Mouse (Mus musculus): ENCODE measurements at regions not wholly inside any gene's neighbourhood (a gene's known extent, or its start where the extent isn't known, plus 50 kb on each side); places are given as distances from the start of the nearest gene placed in this dataset.

- ATAC-seq (ENCODE audit: low FRiP score) (no peak), DNase-seq (ENCODE audit: low spot score, missing footprints) (no peak)
- Histone ChIP-seq H3K27ac (ENCODE audit: low read depth, low read length) (no peak overlapping the region), H3K36me3 (ENCODE audit: control insufficient read depth, insufficient read depth, low read length) (no peaks in the 10 kb centered on the region), H3K4me3 (ENCODE audit: low read depth, low read length) (no peak overlapping the region), H3K4me2 (no peak overlapping the region), H3K9ac (ENCODE audit: low read length) (no peak overlapping the region), H3K27me3 (ENCODE audit: control insufficient read depth, insufficient read depth, low read length) (no peaks in the 10 kb centered on the region), H3K4me1 (ENCODE audit: control insufficient read depth, insufficient read depth, low read length) (no peaks in the 10 kb centered on the region), H3K9me3 (ENCODE audit: control insufficient read depth, low read length) (no peaks in the 10 kb centered on the region)
- WGBS: 77% methylated on average over 3 of the region's 3 CpGs
These were observed 116.3 kb upstream of the 4933412E24Rik start for GRCm38 (mm10) chr15:60132701-60133100.

DNA sequence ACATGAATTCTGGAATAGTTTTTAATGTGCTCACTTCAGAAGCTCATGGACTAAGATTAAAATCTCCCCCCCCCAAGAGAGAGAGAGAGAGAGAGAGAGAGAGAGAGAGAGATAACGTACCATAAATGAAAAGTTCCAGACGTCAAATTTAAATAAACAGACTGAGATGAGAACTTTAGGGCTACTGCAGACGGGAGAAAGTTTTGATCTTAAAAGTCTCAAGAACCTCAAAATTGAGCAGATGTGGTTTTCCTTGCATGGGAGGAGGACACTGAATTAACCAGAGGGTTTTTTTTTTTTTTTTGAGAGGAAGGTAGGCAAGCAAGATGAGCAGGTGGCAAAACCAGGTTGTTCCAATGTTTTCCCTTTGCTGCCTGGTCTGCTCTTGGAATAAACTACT lies 108.0 kb upstream of the 4933412E24Rik start:
- ATAC-seq (ENCODE audit: low FRiP score) (no peak), DNase-seq (ENCODE audit: low spot score, missing footprints) (no peak)
- Histone ChIP-seq H3K4me3 (ENCODE audit: low read depth, low read length) (no peak overlapping the region), H3K9ac (ENCODE audit: low read length) (no peak overlapping the region), H3K36me3 (ENCODE audit: control insufficient read depth, insufficient read depth, low read length) (no peaks in the 10 kb centered on the region), H3K9me3 (ENCODE audit: control insufficient read depth, low read length) (no peaks in the 10 kb centered on the region), H3K27me3 (ENCODE audit: control insufficient read depth, insufficient read depth, low read length) (no peaks in the 10 kb centered on the region), H3K27ac (ENCODE audit: low read depth, low read length) (no peak overlapping the region), H3K4me1 (ENCODE audit: control insufficient read depth, insufficient read depth, low read length) (no peaks in the 10 kb centered on the region), H3K4me2 (no peak overlapping the region)
- 81% methylated on average over 3 of the region's 3 CpGs for WGBS

DNA sequence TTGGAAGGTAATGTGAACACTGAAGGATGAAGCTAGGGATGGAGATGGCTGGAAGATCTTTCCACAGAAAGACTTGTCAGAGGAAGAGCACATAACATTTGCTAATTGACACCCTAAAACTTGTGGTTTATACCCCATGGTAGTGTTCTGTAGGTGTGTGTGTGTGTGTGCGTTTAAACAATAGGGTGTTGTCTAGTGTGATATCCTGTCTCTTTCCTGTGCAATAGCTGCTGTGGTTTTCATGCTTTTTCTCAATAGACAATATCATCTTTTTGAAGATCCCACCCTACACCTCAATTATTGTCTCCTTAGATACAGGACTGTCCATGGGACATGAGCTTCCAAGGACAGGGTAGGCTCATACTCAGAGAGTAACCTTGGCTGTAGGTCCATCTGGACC lies 103.5 kb upstream of the 4933412E24Rik start:
- H3K36me3 ChIP-seq (ENCODE audit: control insufficient read depth, insufficient read depth, low read length): no peaks in the 10 kb centered on the region
- H3K27me3 ChIP-seq (ENCODE audit: control insufficient read depth, insufficient read depth, low read length): no peaks in the 10 kb centered on the region
- no peak overlapping the region for H3K27ac ChIP-seq (ENCODE audit: low read depth, low read length)
- 100% methylated on average over 1 of the region's 1 CpGs for WGBS
- no peak overlapping the region for H3K4me3 ChIP-seq (ENCODE audit: low read depth, low read length)
- no peaks in the 10 kb centered on the region for H3K4me1 ChIP-seq (ENCODE audit: control insufficient read depth, insufficient read depth, low read length)
- no peaks in the 10 kb centered on the region for H3K9me3 ChIP-seq (ENCODE audit: control insufficient read depth, low read length)
- DNase-seq (ENCODE audit: low spot score, missing footprints) (no peak), ATAC-seq (ENCODE audit: low FRiP score) (no peak)
- no peak overlapping the region for H3K4me2 ChIP-seq
- H3K9ac ChIP-seq (ENCODE audit: low read length): no peak overlapping the region

- DNase-seq (ENCODE audit: low spot score, missing footprints) (no peak), ATAC-seq (ENCODE audit: low FRiP score) (no peak)
- H3K9me3 ChIP-seq (ENCODE audit: control insufficient read depth, low read length): no peaks in the 10 kb centered on the region
- 80% methylated on average over 3 of the region's 3 CpGs for WGBS
- H3K9ac ChIP-seq (ENCODE audit: low read length): no peak overlapping the region
- H3K4me2 ChIP-seq: no peak overlapping the region
- no peaks in the 10 kb centered on the region for H3K36me3 ChIP-seq (ENCODE audit: control insufficient read depth, insufficient read depth, low read length)
- H3K4me3 ChIP-seq (ENCODE audit: low read depth, low read length): no peak overlapping the region
- H3K27ac ChIP-seq (ENCODE audit: low read depth, low read length): no peak overlapping the region
- H3K4me1 ChIP-seq (ENCODE audit: control insufficient read depth, insufficient read depth, low read length): no peaks in the 10 kb centered on the region
- H3K27me3 ChIP-seq (ENCODE audit: control insufficient read depth, insufficient read depth, low read length): no peaks in the 10 kb centered on the region
These were observed 95.5 kb upstream of the 4933412E24Rik start for GRCm38 (mm10) chr15:60111885-60112284.

- WGBS: 85% methylated on average over 4 of the region's 4 CpGs
- Histone ChIP-seq H3K9me3 (ENCODE audit: control insufficient read depth, low read length) (no peaks in the 10 kb centered on the region), H3K4me2 (no peak overlapping the region), H3K4me3 (ENCODE audit: low read depth, low read length) (no peak overlapping the region), H3K9ac (ENCODE audit: low read length) (no peak overlapping the region), H3K27me3 (ENCODE audit: control insufficient read depth, insufficient read depth, low read length) (no peaks in the 10 kb centered on the region), H3K4me1 (ENCODE audit: control insufficient read depth, insufficient read depth, low read length) (no peaks in the 10 kb centered on the region), H3K36me3 (ENCODE audit: control insufficient read depth, insufficient read depth, low read length) (no peaks in the 10 kb centered on the region), H3K27ac (ENCODE audit: low read depth, low read length) (no peak overlapping the region)
- no peak for ATAC-seq (ENCODE audit: low FRiP score)
- DNase-seq (ENCODE audit: low spot score, missing footprints): no peak
These were observed 94.6 kb upstream of the 4933412E24Rik start for GRCm38 (mm10) chr15:60111046-60111445.

- WGBS: 93% methylated on average over 2 of the region's 2 CpGs
- DNase-seq (ENCODE audit: low spot score, missing footprints) (no peak), ATAC-seq (ENCODE audit: low FRiP score) (no peak)
- H3K27me3 ChIP-seq (ENCODE audit: control insufficient read depth, insufficient read depth, low read length): no peaks in the 10 kb centered on the region
- H3K4me3 ChIP-seq (ENCODE audit: low read depth, low read length): no peak overlapping the region
- no peaks in the 10 kb centered on the region for H3K36me3 ChIP-seq (ENCODE audit: control insufficient read depth, insufficient read depth, low read length)
- H3K4me2 ChIP-seq: no peak overlapping the region
- no peaks in the 10 kb centered on the region for H3K4me1 ChIP-seq (ENCODE audit: control insufficient read depth, insufficient read depth, low read length)
- no peaks in the 10 kb centered on the region for H3K9me3 ChIP-seq (ENCODE audit: control insufficient read depth, low read length)
- H3K27ac ChIP-seq (ENCODE audit: low read depth, low read length): no peak overlapping the region
- H3K9ac ChIP-seq (ENCODE audit: low read length): no peak overlapping the region
These were observed 87.7 kb upstream of the 4933412E24Rik start for GRCm38 (mm10) chr15:60104126-60104525.

DNA sequence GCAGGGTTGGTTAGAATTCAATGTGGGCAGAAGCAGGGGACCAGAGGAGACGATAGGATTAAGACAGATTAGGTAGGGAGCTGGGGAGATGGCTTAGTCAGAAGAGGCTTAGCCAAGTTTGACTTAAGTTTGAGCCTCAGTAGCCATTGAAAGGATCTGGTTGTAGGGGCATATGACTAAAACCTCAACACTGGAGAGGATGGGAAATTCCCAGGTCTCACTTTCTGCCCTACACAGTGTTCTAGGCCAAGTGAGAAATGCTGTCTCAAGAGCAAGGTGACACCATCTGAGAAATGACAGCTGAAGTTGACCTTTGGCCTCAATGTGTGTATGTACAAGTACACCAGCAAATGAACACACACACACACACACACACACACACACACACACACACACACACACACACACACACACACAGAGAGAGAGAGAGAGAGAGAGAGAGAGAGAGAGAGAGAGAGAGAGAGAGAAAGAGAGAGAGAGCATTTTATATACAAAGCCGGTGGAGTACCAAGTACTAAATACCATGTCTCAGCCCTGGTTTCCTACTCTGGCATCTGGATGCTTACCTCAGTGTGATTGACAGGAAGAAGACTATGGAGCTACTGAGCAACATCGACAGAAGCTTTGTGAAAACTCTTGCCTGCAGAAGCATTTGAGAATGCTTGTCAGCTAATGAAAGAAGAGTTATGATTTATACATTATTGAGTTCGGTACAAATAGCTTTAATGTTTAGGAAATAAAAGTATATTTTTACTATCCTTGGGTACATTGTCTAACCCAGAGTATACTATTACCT lies 85.3 kb upstream of the 4933412E24Rik start:
- WGBS: 68% methylated on average over 4 of the region's 4 CpGs
- H3K4me3 ChIP-seq (ENCODE audit: low read depth, low read length): no peak overlapping the region

DNA sequence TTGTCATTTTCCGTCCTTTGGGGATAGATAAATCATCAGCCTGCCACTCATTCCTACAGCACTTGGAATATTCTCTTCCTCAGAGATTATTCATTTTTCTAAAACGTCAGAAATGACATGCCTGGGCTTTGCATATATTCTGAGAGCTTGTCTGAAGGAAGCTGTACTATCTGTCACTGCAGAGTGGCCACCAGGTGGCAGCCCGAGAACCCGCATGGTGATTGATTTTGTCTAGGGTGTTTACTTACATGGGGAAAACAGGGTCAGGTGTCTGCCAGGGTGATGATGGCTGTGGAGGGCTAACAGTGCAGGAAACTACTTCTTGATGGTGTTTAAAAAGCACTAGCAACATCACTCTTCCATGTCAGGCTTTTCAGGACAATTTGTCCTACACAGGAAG lies 80.7 kb upstream of the 4933412E24Rik start:
- peak; percentile 90 for DNase-seq (ENCODE audit: low spot score, missing footprints)
- Histone ChIP-seq H3K4me2 (no peak overlapping the region), H3K4me1 (ENCODE audit: control insufficient read depth, insufficient read depth, low read length) (no peaks in the 10 kb centered on the region), H3K27ac (ENCODE audit: low read depth, low read length) (no peak overlapping the region), H3K36me3 (ENCODE audit: control insufficient read depth, insufficient read depth, low read length) (no peaks in the 10 kb centered on the region), H3K4me3 (ENCODE audit: low read depth, low read length) (no peak overlapping the region), H3K27me3 (ENCODE audit: control insufficient read depth, insufficient read depth, low read length) (no peaks in the 10 kb centered on the region), H3K9ac (ENCODE audit: low read length) (no peak overlapping the region), H3K9me3 (ENCODE audit: control insufficient read depth, low read length) (no peaks in the 10 kb centered on the region)
- peak; percentile 75 for ATAC-seq (ENCODE audit: low FRiP score)
- WGBS: 18% methylated on average over 4 of the region's 4 CpGs

More for the DNA sequence above, 85.3 kb upstream of the 4933412E24Rik start:
- Histone ChIP-seq H3K4me2 (no peak overlapping the region), H3K27me3 (ENCODE audit: control insufficient read depth, insufficient read depth, low read length) (no peaks in the 10 kb centered on the region), H3K27ac (ENCODE audit: low read depth, low read length) (no peak overlapping the region), H3K4me1 (ENCODE audit: control insufficient read depth, insufficient read depth, low read length) (no peaks in the 10 kb centered on the region), H3K9ac (ENCODE audit: low read length) (no peak overlapping the region), H3K36me3 (ENCODE audit: control insufficient read depth, insufficient read depth, low read length) (no peaks in the 10 kb centered on the region), H3K9me3 (ENCODE audit: control insufficient read depth, low read length) (no peaks in the 10 kb centered on the region)
- no peak for ATAC-seq (ENCODE audit: low FRiP score)
- DNase-seq (ENCODE audit: low spot score, missing footprints): no peak

GRCm38 (mm10) chr15:60096131-60096530 lies 79.7 kb upstream of the 4933412E24Rik start:
- no peak overlapping the region for H3K4me2 ChIP-seq
- ATAC-seq (ENCODE audit: low FRiP score) (no peak), DNase-seq (ENCODE audit: low spot score, missing footprints) (no peak)
- H3K27ac ChIP-seq (ENCODE audit: low read depth, low read length): no peak overlapping the region
- no peak overlapping the region for H3K4me3 ChIP-seq (ENCODE audit: low read depth, low read length)
- H3K27me3 ChIP-seq (ENCODE audit: control insufficient read depth, insufficient read depth, low read length): no peaks in the 10 kb centered on the region
- H3K9ac ChIP-seq (ENCODE audit: low read length): no peak overlapping the region
- WGBS: 87% methylated on average over 4 of the region's 4 CpGs
- no peaks in the 10 kb centered on the region for H3K9me3 ChIP-seq (ENCODE audit: control insufficient read depth, low read length)
- no peaks in the 10 kb centered on the region for H3K4me1 ChIP-seq (ENCODE audit: control insufficient read depth, insufficient read depth, low read length)
- no peaks in the 10 kb centered on the region for H3K36me3 ChIP-seq (ENCODE audit: control insufficient read depth, insufficient read depth, low read length)
